Mouse (Mus musculus): ENCODE data around the gene Megf11. TPM values are rescaled to one million over a fixed set of nuclear protein-coding genes. Genes with fewer than 3 reads are reported as not detected.

Megf11 gene
- polyA plus RNA-seq, 1 experiment from 2014 or later: 9.4 TPM

- H3K4me1 ChIP-seq (replicated peaks): peaks cover 27% of the 10 kb centered on the region
- 39% methylated on average over 4 of the region's 4 CpGs for WGBS
- no peaks in the 10 kb centered on the region for H3K36me3 ChIP-seq
- peaks cover 3% of the 10 kb centered on the region; the same call in 1 of the 2 replicates for H3K27me3 ChIP-seq
- H3K9ac ChIP-seq (replicated peaks): no peak overlapping the region
- ATAC-seq: no peak
- no peaks in the 10 kb centered on the region for H3K9me3 ChIP-seq
- H3K4me3 ChIP-seq (replicated peaks): no peak overlapping the region
- no peak overlapping the region for H3K4me2 ChIP-seq (replicated peaks)
- 0 out of 2 replicates have a peak overlapping the region, but pooled peaks have one; percentile 2 for H3K27ac ChIP-seq
These were observed 147.4 kb downstream of the Megf11 start for GRCm38 (mm10) chr9:64532711-64533242.

DNA sequence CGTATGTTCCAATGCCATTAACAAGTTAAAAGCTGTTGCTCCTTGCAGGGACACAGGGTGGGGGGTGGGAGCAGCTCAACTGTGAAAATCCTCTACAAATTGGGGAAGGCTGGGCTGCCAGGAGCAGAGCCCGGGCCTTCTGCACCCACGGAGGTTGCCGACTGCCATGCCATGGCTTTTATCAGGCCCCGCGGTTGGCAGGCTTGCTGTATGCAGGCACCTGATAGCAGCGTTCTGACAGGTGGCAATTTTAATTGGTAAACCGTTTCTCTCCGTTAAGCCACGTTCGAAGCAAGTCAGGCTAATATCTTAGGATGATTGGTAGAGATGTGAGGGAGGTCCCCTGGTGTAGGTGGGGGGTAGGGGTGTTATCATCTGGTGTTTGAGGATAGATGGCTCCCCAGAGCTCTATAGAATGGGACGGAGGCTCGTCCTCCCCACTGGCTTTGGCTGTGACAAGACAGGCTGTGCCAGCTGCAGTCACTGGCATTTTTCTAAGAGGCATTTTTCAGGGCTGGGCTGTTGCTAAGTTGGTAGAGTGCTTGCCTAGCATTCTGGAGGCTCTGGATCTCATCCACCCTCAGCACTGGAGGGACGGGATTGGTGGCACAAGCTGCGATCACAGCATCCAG is 148.2 kb downstream of the Megf11 start:
- ATAC-seq: peak; percentile 56
- 30% methylated on average over 15 of the region's 15 CpGs for WGBS
- Histone ChIP-seq H3K4me3 (replicated peaks) (no peak overlapping the region), H3K27me3 (peaks cover 3% of the 10 kb centered on the region; the same call in 1 of the 2 replicates), H3K9me3 (no peaks in the 10 kb centered on the region), H3K9ac (replicated peaks) (no peak overlapping the region), H3K4me1 (replicated peaks) (peaks cover 27% of the 10 kb centered on the region), H3K27ac (no peak overlapping the region), H3K36me3 (no peaks in the 10 kb centered on the region), H3K4me2 (replicated peaks) (no peak overlapping the region)

DNA sequence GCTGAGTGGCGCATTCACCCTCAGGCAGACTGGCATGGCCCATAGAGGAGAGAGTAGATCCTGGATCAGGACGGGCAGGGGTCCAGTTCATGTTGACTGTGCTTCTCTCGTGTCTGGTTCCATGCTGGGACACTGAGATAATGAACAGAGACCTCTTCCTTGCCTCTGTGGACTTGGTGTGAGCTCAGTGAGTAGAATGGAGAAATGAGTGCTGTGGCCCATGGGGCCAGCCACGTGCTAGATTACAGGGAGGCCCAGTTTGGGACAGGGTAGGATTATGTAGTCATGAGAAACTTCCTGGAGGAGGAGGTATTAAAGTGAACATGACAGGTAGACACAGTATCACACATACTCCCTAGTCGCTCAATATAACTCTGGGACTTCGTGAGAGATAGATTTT is 148.9 kb downstream of the Megf11 start:
- H3K27ac ChIP-seq: no peak overlapping the region
- 81% methylated on average over 6 of the region's 6 CpGs for WGBS
- no peaks in the 10 kb centered on the region for H3K36me3 ChIP-seq
- H3K9ac ChIP-seq (replicated peaks): no peak overlapping the region
- H3K4me3 ChIP-seq (replicated peaks): no peak overlapping the region
- H3K4me1 ChIP-seq (replicated peaks): peaks cover 27% of the 10 kb centered on the region
- H3K27me3 ChIP-seq: peaks cover 3% of the 10 kb centered on the region; the same call in 1 of the 2 replicates
- no peak for ATAC-seq
- no peak overlapping the region for H3K4me2 ChIP-seq (replicated peaks)
- no peaks in the 10 kb centered on the region for H3K9me3 ChIP-seq

- no peaks in the 10 kb centered on the region for H3K9me3 ChIP-seq
- H3K27ac ChIP-seq: no peak overlapping the region
- WGBS: 89% methylated on average over 8 of the region's 8 CpGs
- no peak for ATAC-seq
- H3K4me3 ChIP-seq (replicated peaks): no peak overlapping the region
- no peak overlapping the region for H3K4me2 ChIP-seq (replicated peaks)
- H3K36me3 ChIP-seq: no peaks in the 10 kb centered on the region
- peaks cover 27% of the 10 kb centered on the region for H3K4me1 ChIP-seq (replicated peaks)
- no peak overlapping the region for H3K9ac ChIP-seq (replicated peaks)
- peaks cover 3% of the 10 kb centered on the region; the same call in 1 of the 2 replicates for H3K27me3 ChIP-seq
These were observed 149.6 kb downstream of the Megf11 start for GRCm38 (mm10) chr9:64534856-64535539.

GRCm38 (mm10) chr9:64537821-64538220 is 152.4 kb downstream of the Megf11 start:
- no peak overlapping the region for H3K27ac ChIP-seq
- no peak overlapping the region for H3K9ac ChIP-seq (replicated peaks)
- no peaks in the 10 kb centered on the region for H3K27me3 ChIP-seq
- H3K4me2 ChIP-seq (replicated peaks): no peak overlapping the region
- 77% methylated on average over 4 of the region's 4 CpGs for WGBS
- no peak for ATAC-seq
- peaks cover 32% of the 10 kb centered on the region for H3K4me1 ChIP-seq (replicated peaks)
- H3K36me3 ChIP-seq: no peaks in the 10 kb centered on the region
- no peaks in the 10 kb centered on the region for H3K9me3 ChIP-seq
- H3K4me3 ChIP-seq (replicated peaks): no peak overlapping the region

- no peaks in the 10 kb centered on the region for H3K27me3 ChIP-seq
- no peak overlapping the region for H3K4me3 ChIP-seq (replicated peaks)
- H3K9ac ChIP-seq (replicated peaks): no peak overlapping the region
- peaks cover 25% of the 10 kb centered on the region for H3K4me1 ChIP-seq (replicated peaks)
- no peak for ATAC-seq
- WGBS: 54% methylated on average over 4 of the region's 4 CpGs
- no peaks in the 10 kb centered on the region for H3K9me3 ChIP-seq
- no peak overlapping the region for H3K4me2 ChIP-seq (replicated peaks)
- no peaks in the 10 kb centered on the region for H3K36me3 ChIP-seq
- peak overlapping the region; percentile 7; the same call in 1 of the 2 replicates for H3K27ac ChIP-seq
These were observed 156.8 kb downstream of the Megf11 start for GRCm38 (mm10) chr9:64542246-64542645.

- ATAC-seq: no peak
- Histone ChIP-seq H3K27ac (peak overlapping the region; percentile 7; the same call in 1 of the 2 replicates), H3K4me1 (replicated peaks) (peaks cover 25% of the 10 kb centered on the region), H3K36me3 (no peaks in the 10 kb centered on the region), H3K4me2 (replicated peaks) (no peak overlapping the region), H3K4me3 (replicated peaks) (no peak overlapping the region), H3K9me3 (no peaks in the 10 kb centered on the region), H3K9ac (replicated peaks) (no peak overlapping the region), H3K27me3 (no peaks in the 10 kb centered on the region)
- WGBS: 34% methylated on average over 7 of the region's 7 CpGs
These were observed 157.7 kb downstream of the Megf11 start for GRCm38 (mm10) chr9:64543125-64543524.

DNA sequence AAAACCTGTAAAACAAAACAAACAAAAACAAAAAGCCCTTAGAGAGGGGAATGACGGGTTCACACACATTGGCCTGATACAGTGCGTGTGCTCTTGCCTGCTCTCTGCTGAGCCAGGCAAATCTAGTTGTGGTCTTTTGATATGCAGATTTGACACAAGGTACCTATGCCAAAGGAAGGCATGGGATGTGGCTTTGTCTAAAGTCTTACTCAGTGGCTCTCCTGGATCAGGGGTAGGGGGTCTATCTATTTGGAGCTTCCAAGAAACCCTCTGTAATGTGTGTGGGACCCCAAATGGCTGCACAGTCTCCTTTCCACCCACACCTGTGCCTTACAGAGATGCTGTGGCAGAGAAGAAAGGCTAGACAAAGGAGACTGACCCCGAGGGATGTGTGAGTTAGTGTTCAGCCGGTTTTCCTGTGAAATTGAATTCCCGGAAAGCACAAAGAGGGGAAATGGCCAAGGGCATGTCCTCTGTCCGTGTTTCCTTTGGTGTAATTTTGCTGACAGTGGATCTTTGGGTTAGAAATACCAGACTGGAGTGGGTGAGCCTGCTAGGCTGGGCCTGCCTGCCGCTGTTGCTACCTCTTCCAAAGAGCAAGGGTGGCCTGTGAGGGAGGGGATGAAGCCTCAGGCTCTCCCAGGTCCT is 161.0 kb downstream of the Megf11 start:
- Histone ChIP-seq H3K27ac (no peak overlapping the region), H3K4me1 (replicated peaks) (peaks cover 31% of the 10 kb centered on the region), H3K9me3 (no peaks in the 10 kb centered on the region), H3K36me3 (no peaks in the 10 kb centered on the region), H3K4me2 (replicated peaks) (no peak overlapping the region), H3K9ac (replicated peaks) (no peak overlapping the region), H3K27me3 (no peaks in the 10 kb centered on the region), H3K4me3 (replicated peaks) (no peak overlapping the region)
- ATAC-seq: no peak
- 52% methylated on average over 7 of the region's 7 CpGs for WGBS

GRCm38 (mm10) chr9:64548332-64548731 is 162.9 kb downstream of the Megf11 start:
- 90% methylated on average over 6 of the region's 6 CpGs for WGBS
- ATAC-seq: no peak
- Histone ChIP-seq H3K27ac (no peak overlapping the region), H3K4me2 (replicated peaks) (no peak overlapping the region), H3K4me3 (replicated peaks) (no peak overlapping the region), H3K4me1 (replicated peaks) (peaks cover 21% of the 10 kb centered on the region), H3K36me3 (no peaks in the 10 kb centered on the region), H3K27me3 (no peaks in the 10 kb centered on the region), H3K9ac (replicated peaks) (no peak overlapping the region), H3K9me3 (no peaks in the 10 kb centered on the region)

DNA sequence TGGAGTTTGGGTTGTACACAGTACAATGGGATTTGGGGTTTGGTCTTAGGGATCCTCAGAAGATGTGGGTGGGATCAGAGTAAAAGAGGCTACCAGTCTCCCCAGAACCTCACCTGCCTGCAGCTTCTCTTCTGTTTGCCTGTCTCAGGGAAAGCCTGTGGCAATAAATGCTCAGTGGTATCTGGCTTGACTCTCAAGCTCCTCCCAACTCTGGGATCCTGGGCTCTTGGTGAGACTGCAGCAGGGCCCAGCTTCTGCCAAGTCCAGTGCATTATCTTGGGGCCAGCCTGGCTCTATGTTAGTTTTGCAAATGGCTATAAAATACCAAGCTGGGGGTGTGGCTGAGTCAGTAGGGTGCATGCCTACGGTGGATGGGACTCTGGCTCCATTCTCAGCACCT is 165.9 kb downstream of the Megf11 start:
- no peak for ATAC-seq
- no peaks in the 10 kb centered on the region for H3K9me3 ChIP-seq
- no peak overlapping the region for H3K27ac ChIP-seq
- H3K36me3 ChIP-seq: no peaks in the 10 kb centered on the region
- H3K9ac ChIP-seq (replicated peaks): no peak overlapping the region
- H3K4me1 ChIP-seq (replicated peaks): peaks cover 33% of the 10 kb centered on the region
- 89% methylated on average over 1 of the region's 1 CpGs for WGBS
- no peak overlapping the region for H3K4me3 ChIP-seq (replicated peaks)
- H3K27me3 ChIP-seq: 0 out of 2 replicates have a peak, but pooled peaks cover 5% of the 10 kb centered on the region
- no peak overlapping the region for H3K4me2 ChIP-seq (replicated peaks)

- ATAC-seq: no peak
- H3K4me2 ChIP-seq (replicated peaks): no peak overlapping the region
- no peaks in the 10 kb centered on the region for H3K36me3 ChIP-seq
- peaks cover 28% of the 10 kb centered on the region for H3K4me1 ChIP-seq (replicated peaks)
- H3K9ac ChIP-seq (replicated peaks): no peak overlapping the region
- H3K27ac ChIP-seq: no peak overlapping the region
- WGBS: 63% methylated on average over 4 of the region's 4 CpGs
- 0 out of 2 replicates have a peak, but pooled peaks cover 5% of the 10 kb centered on the region for H3K27me3 ChIP-seq
- H3K9me3 ChIP-seq: no peaks in the 10 kb centered on the region
- no peak overlapping the region for H3K4me3 ChIP-seq (replicated peaks)
These were observed 166.6 kb downstream of the Megf11 start for GRCm38 (mm10) chr9:64552046-64552445.

DNA sequence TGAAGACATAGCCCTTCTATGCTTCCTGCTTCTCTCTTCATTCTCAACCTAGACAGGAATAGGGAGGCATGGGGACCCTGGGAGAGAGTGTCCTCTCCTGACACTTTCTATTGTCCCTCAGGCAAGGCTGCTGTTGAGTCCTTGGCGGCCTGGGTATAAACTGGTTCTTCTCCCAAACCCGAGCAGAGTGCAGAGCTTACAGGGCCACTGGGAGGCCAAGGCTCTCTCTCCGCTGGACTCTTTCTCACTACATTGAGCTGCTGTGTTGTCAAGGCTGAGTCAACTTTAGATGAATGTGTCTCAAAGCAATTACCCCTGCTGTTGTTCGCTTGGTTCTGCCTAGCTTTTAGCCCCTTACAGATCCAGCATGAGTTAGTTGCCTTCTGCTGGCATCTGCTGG is 168.0 kb downstream of the Megf11 start:
- Histone ChIP-seq H3K4me2 (replicated peaks) (no peak overlapping the region), H3K4me1 (replicated peaks) (peaks cover 28% of the 10 kb centered on the region), H3K27ac (no peak overlapping the region), H3K4me3 (replicated peaks) (no peak overlapping the region), H3K27me3 (0 out of 2 replicates have a peak, but pooled peaks cover 5% of the 10 kb centered on the region), H3K36me3 (no peaks in the 10 kb centered on the region), H3K9me3 (no peaks in the 10 kb centered on the region), H3K9ac (replicated peaks) (no peak overlapping the region)
- ATAC-seq: no peak
- 73% methylated on average over 4 of the region's 4 CpGs for WGBS

Data from midbrain, embryonic 13.5 days (tissue).